Mouse (Mus musculus): ENCODE data around the gene Usp13. TPM values are rescaled to one million over a fixed set of nuclear protein-coding genes. Genes with fewer than 3 reads are reported as not detected.

Usp13 gene
- not detected for total RNA-seq (2023)

DNA sequence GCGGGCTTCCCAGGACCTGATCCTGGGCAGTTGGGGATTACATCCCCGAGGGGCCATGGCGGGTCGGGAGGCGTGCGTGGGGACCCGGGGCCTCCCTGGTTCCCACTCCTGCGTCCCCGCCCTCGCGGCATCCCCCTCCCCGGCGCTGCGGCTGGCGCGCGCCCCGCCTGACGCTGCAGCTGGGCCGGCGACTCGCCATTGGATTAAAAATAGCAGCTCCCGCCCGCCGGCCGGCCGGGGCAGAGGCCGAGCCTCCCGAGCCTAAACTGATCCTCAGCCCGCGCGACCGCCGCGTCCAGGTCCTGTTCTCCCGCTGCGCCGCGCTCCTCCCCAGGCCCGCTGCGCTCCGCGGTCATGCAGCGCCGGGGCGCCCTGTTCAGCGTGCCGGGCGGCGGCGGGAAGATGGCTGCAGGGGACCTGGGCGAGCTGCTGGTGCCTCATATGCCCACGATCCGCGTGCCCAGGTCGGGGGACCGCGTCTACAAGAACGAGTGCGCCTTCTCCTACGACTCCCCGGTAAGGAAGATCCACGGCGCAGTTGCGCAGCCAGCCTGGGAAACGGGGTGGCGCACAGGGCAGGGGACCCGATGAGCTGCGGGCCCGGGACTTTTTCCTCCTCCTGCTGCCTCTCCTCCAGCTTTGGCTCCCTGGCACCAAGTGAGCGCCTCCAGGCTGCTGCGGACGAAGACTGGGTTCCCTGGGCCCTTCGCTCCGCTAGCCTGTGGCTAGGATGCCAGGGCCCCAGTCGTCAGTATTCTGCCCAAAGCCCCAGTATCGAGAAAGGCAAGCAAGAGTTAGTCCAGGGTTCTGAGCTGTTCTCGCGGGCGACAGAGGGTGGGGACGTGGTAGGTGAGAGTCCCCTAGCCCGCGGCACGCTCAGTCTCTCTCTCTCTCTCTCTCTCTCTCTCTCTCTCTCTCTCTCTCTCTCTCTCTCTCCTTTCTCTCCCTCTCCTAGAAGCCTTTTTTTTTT, at the start of gene Usp13:
Gene Usp13, plus strand, starts transcription at position 190 of the 970 bp plus-strand sequence.

Other genes with a start within 250 kb of the Usp13 start
- 10 to 100 TPM; 26.4 to 32.6 TPM for gene Gnb4, start 201.0 kb upstream of the Usp13 start, total RNA-seq (2023)
- 10 to 100 TPM; 65.2 to 67.8 TPM for gene Actl6a, start 111.2 kb upstream of the Usp13 start, total RNA-seq (2023)
- 10 to 100 TPM; 69.9 to 84.3 TPM for gene Ndufb5, start 80.6 kb upstream of the Usp13 start, total RNA-seq (2023)
- gene Mrpl47, start 79.9 kb upstream of the Usp13 start, total RNA-seq (2023), result 10 to 100 TPM in 1 of 2 experiments, 1 to 10 TPM in 1; 9.1 to 12.4 TPM

Measured in B cell, adult 67 days (primary cell).